Mouse (Mus musculus): ENCODE measurements around the gene Gm4924.

Gm4924 gene

DNA sequence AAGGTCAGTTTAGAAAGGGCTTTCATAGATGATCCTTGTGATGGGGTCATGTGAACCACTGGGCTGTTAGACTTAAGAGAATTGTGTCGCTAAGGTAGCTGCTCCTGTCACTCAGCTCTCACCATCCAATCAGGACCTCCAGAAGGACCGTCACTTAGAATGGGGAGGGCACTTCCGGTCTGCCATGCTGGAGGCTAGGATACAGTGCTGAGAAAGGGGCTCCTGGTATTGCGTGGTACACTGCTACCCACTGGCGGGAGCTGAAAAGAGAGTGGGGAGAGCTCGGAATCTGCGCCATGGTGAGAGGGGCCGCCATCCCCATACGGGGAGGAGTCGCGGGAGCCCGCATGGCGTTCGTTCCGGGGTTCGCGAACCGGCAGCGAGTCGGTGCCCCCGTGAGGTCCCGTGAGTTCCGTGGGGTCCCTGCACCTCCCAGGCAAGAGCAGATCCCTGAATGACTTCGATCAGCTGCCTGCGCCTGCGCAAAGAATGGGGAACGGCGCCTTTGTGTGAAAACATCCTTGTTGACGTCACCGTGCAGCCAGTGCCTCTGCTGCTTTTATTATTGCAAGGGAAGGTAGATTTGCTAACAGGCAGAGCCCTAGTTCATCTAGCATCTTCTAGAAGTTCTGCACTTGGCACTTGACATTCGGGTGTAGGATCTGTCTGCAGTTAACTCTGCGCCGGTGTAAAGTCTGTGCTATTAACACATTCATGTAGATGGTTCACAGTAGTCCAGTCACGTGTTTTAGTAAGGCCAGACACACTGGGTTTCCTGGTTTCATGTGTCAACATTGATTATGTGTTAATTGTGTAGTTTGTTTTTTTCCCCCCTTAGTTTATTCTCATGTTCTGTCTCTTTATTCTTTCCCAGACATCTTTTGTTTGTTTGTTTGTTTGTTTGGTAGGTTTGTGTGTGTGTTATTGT, at the start of gene Gm4924:
Gm4924 (plus strand) TSS at position 173 of the 928 bp plus-strand sequence.
- peak; percentile 79 to 84 for DNase-seq (ENCODE audit: low spot score in 2 of 2)

DNA sequence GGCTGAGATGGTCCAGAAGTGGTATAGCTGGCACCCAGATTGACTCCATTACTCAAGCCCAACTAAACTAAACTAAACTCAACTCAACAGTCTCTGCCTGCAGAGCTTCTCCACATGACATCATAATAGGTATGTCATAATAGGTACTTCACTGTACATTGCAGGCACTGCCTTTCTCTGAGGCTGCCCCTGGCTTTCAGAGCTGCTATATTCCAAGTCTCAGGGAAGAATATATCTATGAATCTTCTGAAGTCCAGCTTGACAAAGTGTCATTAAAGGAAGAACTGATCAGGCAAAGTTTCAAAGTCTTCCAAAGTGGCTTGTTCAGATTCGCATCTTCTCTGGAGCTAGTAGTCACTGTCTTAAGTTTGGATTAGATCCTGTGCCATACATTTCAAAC, 37.6 kb upstream of the Gm4924 start, which contains the start of gene 4932415D10Rik:
4932415D10Rik (minus strand) TSS at position 101 of the 400 bp plus-strand sequence.
- no peak for DNase-seq (ENCODE audit: low spot score in 2 of 2)

DNA sequence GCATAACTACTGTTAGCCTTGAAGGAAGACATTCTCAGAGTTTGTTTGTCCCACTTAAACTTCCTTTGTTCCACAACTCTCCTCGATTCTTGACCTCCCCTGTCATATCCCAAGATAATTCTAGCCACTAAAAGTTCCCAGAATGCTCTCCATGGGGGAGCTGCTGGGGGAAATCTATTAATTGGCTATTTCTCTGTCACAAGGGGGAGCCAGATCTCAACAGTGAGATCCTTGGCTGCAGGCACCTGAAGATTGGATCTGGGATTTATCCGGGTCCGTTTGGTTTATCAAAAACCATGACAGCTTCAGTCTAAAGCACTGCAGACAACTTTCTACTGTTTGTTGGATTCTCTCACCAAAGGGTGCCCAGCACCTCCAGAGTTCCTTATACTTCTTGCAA, 33.9 kb upstream of the Gm4924 start:
- no peak for DNase-seq (ENCODE audit: low spot score in 2 of 2)

DNA sequence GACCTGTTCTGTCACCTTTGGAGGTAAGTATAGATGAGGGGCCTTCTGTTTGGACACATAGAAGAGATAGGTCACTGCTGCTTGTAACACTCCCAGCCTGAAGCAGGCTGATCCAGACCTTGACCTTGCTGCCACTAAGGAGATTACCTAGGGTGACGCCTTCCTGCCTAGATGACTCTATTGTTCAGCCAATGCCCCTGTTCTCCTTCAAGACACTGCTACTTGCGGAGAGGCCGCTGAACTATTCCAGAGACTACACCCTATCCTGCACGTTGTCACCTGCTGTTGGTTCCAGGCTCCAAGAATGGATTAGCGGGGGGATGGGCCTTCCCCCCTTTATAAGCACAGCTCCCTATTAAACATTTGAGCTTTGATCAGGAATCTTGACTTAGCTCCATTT, 24.2 kb upstream of the Gm4924 start:
- DNase-seq (ENCODE audit: low spot score in 2 of 2): no peak

DNA sequence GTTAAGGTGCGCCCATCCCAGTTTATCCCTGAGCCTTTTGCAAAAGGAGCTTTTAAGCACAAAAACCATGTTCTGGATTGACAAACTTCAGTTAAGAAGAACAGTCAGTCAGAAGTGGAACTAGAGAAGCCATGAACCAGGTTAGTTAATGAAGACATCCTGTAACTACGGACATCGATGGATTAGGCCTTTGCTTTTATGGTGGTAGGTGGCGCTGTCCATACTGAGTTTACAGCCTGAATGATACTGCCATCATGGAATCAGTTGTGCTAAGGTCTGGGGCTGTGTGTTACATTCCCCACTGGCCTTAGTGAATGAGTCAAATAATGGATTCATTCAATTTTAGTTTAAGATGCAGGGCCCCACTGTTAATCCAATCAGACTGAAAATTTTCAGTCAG, 1.3 kb downstream of the Gm4924 start:
- no peak for DNase-seq (ENCODE audit: low spot score in 2 of 2)

DNA sequence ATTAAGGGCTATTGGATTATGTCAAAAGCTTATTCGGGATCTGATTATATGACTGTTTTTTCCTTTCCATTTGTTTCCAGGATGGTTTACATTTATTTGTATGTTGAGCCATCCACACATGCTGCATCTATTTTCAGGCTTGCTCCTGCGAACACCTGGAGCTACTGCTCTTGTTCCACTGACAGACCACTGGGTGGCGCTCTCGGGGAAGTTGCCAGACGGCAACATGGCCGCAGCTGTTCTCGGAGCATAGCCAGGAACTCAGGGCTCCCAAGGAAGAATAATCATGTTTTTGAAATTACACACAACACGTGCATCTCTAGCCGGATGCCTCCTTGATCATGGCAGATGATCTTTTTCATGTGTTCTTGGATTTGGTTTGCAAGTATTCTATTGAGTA, 7.9 kb downstream of the Gm4924 start:
- DNase-seq (ENCODE audit: low spot score in 2 of 2): no peak

DNA sequence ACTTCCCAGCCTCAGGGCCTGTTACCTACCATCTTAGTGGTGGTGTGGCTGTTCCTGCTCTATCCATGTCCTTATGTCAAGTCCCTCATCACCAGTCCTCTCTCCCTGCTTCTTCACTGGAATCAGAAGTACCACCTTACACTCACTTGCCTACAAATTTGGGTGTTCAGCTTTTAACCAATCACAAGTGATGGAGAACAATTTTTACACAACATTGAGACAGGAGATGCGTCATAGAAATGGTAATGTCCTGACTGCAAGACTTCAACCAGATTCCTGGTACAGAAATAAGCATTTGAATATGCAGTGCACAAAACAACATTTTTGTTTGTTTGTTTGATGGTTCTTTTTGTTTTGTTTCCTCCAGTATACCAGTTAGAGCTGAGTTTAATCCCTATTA, 28.9 kb downstream of the Gm4924 start:
- DNase-seq (ENCODE audit: low spot score in 2 of 2): no peak

DNA sequence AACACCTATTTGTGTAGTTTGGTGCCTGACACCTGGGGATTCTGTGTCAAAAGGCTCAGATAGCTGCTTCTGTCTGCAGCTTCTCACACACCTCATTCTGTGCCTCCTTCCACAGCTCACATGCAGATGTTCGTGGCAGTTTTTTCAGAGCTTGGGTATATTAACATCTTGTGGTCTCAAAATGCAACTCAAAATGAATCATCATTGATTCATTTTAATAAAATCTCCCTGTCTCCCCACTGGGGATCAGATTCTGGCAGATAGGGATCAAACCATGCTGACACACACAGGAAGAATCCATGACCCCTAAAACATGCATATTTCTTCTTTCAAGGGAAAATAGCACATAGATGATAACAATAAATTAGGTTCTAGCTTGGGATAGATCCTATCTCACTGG, 55.5 kb downstream of the Gm4924 start:
- no peak for DNase-seq (ENCODE audit: low spot score in 2 of 2)

DNA sequence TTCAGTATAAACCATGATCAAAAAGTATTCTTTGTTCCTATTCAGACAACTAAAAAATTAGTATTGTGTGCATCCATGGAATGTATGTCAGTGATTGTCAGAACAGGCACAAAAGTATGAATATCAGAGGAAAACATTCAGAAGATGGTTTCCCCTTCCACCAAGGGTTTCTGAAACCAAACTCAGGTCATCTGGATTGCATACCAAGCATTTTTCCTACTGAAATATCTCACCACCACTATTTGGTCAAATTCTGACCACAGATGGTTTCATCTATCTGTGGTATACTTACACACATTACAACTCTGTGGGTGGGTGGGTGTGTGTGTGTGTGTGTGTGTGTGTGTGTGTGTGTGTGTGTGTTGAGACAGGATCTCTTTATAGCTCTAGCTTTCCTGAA, 69.6 kb downstream of the Gm4924 start:
- no peak for DNase-seq (ENCODE audit: low spot score in 2 of 2)
